Mouse (Mus musculus): ENCODE measurements around the gene Kcna7.
A peak's percentile ranks its signal among the peaks of the same experiment; 100 is the strongest.
"Not testable (repeated sequence)": the region's sequence is repeated elsewhere in the genome, so short reads cannot be mapped to it uniquely, and the experiment has no call there.

Gene Kcna7

DNA sequence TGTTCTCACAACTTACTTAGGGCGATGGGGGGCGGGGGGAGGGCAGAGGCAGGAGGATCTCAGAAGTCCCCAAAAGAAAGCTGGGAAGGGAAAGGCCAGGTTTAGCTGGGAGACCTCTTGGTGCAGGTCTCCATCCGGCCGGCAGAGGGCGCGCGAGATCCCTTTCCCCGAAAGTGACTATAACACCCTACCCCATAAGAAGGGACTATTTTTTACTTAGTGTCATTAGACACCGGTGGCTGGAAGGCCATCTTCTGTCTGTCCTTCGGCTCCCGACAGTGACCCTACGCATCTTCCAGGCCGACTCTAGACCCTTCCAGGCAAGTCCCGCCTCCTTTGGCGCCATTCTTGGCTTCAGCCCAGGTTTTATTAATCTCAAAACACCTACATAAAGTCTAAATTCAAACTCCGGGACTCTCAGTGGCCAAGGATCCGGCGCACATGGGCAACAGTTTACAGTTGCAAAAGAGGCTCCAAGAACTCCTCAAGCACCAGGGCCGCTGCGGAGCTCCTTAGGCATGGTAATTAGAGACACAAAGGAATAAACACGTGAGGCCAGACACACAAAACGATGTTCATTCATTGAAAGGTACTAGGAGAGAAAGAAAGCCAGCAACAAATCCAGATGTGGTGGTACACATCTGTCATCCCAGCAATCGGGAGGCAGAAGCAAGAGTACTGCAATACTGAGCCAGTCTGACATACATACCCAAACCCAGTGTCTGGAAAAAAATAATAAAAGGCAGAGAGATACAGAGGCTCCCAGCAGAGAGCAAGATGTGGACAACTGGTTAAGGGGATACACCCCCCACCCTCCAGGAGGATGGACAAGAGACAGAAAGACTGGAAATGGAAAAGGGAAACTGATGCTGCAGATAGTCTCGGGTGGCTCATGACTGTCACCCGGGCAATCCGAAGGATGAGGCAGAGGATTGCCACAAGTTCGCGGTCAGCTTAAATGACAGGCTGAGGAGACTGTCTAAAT is at the start of gene Kcna7:
Kcna7 (plus strand) TSS at position 563 of the 985 bp plus-strand sequence.
- peak; percentile 63 to 74 for DNase-seq (ENCODE audit: low spot score in 2 of 2)

DNA sequence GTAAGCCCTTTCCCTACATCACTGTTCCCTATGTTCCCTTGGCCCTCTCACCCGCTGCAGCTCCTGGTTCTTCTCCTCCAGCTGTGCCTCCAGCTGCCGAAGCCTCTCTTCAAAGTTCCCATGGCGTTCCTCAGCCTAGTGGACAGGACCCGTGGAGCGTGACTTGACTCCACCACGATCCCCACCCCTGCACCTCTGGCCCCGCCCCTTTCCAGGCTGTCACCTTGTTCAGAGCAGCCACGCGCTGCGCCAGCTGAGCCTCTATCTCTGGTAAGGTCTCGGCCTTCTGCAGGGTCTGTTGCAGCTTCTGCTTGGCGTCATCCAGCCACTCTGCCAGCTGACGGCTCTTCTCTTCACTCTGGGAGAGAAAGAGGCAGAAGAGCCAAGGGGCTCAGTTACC is 49.4 kb upstream of the Kcna7 start:
- no peak for DNase-seq (ENCODE audit: low spot score in 2 of 2)

DNA sequence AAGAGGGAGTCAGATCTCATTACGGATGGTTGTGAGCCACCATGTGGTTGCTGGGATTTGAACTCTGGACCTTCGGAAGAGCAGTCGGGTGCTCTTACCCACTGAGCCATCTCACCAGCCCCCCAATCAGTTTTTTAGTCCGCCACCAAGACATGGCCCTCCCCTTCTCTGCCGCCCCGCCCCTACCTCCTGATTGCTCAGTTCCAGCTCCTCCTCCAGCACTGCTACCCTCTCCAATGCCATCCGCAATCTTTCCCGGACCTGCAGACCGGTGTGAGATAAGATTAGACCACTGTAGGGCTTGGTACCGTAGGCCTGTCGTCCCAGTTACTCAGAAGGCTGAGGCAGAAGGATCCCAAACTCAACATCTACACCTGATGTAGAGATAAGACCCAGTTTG is 46.4 kb upstream of the Kcna7 start:
- not testable (repeated sequence) for DNase-seq (ENCODE audit: low spot score in 2 of 2)

DNA sequence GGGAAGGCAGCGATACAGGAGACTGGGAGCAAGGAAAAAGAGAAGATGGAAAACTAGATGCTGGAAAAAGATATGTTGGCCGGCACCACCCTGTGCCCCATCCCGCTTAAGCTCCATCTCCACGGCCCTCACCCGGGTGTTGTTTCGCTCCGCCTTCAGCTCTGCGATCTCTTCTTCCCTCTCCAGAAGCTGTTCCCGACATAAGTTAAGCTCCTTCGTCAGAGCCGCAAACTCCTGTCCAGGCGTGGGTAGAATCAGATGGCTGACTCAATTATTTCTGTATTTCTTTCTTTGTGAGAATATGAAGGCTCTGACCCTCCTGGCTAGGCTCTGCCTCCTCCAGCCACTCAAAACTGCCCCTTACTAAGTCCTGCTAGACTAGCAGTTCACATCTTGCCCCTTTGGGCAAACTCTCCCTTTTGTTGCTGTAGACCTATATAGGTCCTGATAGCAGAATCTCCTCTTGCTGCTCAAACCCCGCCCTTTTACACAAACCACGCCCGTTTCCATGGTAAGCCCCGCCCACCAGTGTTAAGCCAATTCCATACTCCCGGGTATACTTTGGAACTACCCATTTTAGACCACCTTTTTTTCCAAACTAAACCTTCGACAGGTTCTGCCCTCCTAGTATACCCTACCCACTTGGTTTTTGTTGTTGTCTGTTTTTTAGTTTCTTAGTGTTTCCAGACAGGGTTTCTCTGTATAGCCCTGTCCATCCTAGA is 44.9 kb upstream of the Kcna7 start:
- no peak for DNase-seq (ENCODE audit: low spot score in 2 of 2)

DNA sequence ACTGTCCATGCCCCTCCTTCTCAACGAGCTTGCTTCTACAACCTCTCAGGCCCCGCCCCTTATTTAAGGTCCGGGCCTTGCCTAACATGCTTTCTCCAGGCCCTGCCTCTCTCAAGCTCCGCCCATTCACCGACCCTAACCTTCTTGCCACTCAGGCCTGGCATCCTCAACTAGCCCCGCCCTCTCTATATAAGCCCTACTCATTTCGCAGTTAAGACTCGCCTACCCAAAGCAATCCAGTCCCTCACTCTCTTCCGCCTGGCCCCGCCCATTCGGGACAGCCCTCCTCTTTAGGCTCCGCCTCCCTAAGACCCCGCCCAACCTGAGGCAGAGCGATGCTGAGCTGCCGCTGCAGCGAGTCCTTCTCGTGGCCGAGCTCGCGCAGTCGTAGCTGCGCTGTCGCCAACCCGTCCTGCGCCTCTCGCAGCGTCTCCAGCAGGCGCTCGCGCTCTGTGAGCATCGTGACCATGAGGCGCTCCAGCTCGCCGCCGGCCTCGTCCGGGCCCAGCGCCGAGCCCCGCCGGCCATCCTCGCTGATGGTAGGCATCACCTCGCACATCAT is 44.1 kb upstream of the Kcna7 start:
- DNase-seq (ENCODE audit: low spot score in 2 of 2): peak; percentile 79 to 86

DNA sequence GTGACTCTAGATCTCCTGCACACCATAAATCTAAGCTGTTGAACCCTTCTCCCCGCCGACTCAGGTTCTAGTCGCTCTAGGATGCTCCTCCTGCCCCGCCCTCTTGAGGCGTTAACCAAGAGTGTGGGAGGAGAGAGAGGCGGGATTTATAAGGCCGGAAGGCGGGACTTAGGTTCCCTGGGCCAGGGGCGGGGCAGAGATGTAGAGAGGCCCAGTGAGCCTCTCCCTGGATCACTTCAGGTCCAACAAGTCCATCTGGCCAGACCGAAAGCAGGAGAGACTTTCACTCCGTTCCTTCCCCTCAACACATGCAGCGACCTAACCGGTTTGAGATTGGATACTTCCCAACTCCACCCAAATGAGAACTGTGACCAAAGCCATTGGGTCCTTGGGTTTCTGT is 42.7 kb upstream of the Kcna7 start:
- peak; percentile 54 to 67 for DNase-seq (ENCODE audit: low spot score in 2 of 2)

DNA sequence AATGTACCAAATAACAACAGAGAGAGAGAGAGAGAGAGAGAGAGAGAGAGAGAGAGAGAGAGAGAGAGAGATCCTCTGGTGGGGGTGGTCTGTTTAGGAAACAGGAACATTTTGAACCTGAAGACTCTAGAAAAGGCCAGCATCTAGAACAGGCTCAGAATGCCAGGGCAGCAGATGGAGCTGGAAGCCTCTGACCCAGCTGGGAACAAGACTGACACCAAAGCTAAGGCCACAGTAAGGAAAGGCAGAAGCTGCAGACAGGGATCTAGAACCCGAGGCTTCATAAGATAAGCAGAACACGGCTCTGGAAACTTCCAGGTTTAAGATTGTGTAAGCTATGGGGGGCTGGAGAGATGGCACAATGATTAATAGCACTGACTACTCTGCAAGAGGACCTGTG is 41.5 kb upstream of the Kcna7 start:
- no peak for DNase-seq (ENCODE audit: low spot score in 2 of 2)

DNA sequence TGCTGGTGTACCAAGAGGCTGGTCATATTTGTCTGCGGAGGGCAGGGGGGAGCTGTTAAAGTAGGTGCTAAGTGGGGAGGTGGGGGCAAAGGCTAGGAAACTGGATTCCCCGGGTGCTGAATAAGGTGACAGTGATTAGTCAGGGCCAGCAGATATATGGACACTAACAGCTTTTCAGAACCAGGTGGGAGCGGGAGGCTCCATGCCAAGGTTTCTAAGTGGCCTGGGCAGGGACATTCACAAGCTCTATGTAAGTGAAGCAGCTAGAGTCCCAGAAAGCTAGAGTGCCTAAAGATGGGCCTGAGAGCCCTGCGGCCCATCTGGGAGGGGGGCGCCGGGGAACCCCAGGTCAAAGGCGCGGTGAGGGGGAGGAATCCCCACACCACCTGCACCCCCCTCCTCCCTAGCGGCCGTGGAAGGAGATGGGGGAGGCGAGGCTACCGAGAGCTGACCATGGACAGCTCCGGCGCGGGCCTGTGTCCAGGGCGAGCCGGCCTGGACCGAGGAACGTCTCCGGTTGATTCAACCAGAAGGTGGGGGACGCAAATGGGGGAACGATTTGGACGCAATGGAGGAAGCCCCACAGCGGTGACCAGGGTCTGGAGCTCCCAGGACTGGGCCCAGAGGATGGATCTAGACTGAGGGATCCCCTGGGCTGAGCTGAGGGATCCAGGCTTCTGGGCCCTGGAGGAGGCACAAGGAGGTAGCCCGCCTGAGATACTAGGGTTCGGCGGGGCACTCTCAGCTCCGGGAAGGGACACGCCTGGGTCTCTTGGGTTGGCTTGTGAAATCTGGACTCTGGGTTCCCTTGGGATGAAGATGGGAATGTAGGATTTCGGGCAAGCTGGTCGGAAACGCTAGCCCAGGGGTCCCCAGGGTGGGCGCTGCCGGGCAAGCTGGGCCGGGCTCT is 39.5 kb upstream of the Kcna7 start:
- DNase-seq (ENCODE audit: low spot score in 2 of 2): no peak

DNA sequence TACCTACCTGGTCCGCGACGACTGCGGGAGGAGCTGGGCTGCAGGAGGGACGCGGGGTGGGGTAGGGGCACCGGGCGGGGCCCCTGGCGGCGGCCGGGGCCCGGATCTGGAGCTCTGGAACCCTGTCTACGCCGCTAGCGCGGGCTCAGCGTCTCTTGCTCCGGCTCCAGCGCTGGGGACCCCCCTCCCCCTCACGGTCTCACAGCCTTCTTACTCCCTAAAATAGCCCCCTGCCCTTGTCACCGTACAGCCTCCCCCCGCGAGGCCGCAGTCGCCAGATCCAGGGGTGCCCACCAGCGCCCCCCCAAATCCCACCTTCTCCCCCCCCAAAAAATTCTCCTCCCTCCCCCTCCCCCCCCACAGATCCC is 38.8 kb upstream of the Kcna7 start, which contains the start of gene Ppfia3:
Ppfia3 (minus strand) TSS at position 368 of the 368 bp plus-strand sequence.
- no peak for DNase-seq (ENCODE audit: low spot score in 2 of 2)

DNA sequence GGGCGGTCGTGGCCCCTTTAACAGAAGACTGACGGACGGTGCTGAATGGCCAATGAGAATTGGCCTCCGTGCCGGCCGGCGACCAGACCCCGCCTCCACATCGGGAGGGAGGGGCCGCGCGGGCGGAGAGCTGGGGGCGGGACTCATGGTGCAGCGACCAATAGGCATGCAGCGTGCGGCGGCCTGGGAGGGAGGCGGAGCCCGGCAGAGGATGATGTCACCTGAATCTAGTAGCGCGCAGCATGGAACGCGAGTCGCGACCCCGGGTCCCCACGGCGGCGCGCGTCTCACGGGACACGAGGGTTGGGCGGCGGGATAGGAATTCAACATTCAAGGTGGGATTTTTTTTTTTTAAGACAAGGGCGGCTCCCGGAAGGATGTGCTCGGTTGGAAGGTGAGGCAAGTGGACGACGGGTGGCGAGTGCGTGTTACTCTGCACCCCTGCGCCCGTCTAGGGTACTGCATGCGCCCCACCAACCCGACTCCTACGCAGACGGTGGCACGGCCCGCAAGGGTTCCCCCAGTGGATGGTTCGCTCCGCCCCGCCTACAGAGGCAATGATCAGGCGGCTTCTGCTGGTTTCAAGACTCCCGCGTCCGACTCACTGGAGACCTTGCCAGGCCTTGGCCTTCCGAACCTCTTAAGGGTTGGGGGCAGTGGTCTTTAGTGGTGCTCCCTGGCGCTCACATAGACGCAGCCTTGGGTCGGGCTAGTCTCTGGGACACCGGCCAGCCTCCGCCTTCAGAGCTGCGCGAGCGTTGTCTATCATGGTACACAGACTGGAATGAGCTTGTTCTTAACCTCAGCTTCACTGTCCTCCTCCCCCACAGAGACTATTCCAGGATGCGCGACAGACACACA is 38.2 kb upstream of the Kcna7 start:
- DNase-seq (ENCODE audit: low spot score in 2 of 2): peak; percentile 98

DNA sequence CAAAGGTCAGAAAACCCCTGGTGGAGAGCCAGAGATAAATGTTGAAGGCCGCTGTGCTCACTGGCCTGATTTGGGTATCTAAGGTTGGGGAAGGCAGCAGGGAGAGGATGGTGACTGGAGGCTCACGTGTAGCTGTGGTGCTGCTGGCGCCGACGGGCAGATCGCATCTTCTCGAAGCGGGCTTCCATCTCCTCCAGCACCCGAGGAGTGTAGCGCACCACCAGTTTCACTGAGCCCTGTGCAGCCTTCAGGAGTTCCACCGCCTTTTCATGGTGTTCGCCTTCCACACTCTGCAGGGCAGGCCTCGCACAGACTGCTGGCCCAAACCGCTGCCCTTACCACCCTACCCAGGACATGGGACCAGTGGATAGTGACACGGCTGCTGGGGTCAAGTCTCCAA is 37.3 kb upstream of the Kcna7 start:
- no peak for DNase-seq (ENCODE audit: low spot score in 2 of 2)

DNA sequence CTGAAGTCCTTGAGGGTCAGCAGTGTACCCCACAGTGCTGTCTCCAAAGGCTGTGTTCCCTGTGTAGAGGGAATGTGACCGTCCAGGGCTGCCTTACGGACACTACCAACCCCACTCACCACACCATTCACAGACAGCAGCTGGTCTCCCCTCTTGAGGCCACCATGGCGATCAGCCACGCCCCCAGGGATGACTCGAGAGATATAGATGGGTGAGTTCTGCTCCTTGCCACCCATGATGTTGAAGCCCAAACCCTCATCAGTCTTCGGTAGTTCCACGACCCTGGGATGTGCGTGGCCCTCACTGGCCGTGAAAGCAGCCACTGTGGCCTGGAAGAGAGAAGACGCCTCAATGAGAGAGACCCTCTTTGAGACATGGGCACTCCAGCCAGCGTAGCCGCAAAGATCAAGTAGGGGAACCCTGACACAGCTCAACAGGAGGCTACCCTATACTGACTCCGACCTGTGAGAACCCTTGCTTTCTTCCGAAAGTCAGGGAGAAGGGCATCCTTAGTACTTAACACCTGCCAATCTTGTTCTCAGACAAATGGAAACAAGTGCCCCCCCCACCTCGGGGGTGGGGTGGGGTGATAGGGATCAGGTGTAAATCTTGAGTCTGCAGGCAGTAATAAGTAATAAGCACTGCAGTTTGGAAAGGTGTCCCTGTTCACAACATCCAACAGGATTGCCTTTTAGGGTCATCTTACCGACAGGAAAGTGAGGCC is 36.3 kb upstream of the Kcna7 start:
- DNase-seq (ENCODE audit: low spot score in 2 of 2): no peak

DNA sequence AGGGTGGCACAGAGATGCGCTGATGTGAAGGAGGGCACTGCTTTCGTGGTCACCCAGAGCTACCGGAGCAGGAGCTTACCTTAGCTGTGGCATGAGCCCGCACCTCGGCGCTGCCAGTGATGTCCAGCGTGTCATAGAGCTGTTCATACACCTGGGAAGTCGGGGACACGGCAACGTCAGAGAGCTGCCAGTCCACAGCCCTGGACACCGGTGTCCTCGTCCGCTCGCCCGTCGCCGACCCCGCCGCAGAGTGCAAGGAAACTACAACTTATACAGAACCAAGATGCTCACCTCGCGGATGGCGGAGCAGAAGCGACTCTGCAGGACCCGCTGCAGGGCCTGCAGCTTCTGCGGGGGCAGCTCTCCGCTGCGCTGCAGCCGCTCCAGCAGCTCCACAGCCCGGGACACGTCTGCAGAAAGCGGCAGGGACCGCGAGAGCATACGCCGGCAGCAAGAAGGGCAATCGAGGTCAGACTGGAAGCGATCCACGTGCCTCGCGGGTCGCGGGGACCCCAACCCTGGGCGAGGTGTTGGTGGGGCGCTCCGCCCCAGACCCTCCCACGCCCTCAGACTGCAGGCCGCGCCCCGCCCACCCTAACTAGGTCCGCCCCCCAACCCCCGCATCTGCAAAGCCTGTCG is 35.5 kb upstream of the Kcna7 start:
- no peak for DNase-seq (ENCODE audit: low spot score in 2 of 2)

DNA sequence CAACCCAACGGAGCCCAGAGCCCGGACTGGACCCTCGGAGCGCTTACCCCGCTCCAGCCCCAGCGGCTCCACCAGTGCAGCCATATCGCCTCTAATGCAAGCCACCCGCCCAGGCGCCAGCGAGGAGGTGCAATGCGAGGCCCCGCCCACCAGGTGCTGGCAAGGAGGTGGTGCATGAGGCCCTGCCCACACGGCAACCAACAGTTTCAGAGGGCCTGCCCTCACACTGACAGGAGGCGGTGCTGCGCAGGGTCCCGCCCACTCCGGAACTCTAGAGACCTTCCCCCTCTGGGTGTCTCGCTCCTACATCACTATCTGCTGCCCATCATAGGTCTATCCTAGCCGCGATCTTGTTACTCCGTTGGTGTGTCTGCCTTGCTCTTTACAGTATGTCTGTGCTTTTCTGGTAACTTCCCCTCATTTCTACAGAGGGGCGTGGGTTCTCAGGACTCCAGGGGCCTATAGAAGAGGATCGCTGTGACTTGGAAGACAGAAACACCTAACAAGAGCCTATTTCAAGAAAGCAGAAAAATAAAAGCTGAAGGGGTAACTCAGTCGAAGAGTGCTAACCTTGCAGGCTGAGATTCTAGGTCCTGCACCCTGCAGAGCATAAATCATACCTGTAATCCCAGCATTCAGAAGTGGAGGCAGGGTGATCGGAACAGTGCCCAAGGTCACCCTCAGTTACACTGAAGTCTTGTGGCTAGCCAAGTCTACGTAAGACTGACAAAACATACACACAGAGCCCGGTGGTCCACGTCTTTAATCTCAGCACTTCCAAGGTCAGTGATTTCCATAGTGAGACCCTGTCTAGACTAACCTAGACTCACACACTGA is 34.8 kb upstream of the Kcna7 start, which contains the start of gene Lin7b:
Lin7b (minus strand) TSS at position 109 of the 837 bp plus-strand sequence.
- DNase-seq (ENCODE audit: low spot score in 2 of 2): peak; percentile 78 to 89

DNA sequence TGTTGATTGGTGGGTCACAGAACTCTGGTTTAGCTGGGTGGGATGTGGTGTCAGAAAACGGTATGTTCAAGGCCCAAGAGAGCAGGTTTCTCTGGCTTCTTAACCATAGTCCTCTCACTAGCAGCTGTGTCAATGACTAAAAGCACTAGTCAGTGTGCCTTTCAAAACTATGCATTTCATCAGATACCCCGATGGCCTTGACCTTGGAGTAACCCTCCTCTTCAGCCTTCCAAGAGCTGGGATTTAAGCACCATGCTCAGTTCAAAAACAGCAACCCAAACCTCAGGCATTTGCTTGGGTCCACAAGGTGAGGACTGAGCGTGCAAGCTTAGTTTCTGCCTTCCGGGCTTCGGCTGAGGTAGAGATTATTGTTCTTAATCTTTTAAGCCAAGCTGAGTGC is 33.1 kb upstream of the Kcna7 start:
- DNase-seq (ENCODE audit: low spot score in 2 of 2): no peak

DNA sequence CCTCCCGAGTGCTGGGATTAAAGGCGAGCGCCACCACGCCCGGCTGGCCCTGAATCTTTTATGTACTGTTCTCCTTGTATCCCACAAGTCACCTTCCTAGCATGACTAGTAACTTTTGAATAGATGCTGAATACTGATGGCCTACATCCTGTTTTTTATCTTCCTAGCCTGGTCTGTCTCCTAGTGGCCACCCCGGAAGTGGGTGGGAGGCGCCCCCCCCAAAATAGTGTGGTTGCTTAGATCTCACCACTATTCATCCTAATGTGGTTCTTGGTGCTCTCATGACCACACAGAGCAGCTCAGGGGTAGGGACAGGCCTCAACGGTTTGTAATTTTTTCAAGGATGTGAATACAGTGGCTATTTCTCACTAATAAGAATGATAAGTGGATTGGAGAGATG is 30.8 kb upstream of the Kcna7 start:
- DNase-seq (ENCODE audit: low spot score in 2 of 2): no peak

DNA sequence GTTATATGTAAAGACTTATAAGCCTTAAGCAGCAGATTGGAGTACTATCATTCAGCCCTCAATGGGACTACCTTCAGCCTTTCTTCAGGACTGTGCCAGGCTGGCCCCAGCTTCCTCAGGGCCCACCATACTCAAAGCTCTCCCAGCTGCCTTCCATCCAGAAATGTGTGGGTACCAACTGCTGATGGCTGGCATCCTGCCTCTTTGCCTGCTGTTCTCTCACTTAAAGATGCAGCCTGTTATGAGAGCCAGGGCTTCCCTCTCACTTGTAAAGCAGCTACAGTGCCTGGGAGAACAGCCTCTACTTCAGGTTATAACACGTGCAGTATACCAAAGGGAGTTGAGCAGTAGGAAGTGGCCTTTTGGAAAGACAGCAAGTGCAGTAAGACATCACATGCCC is 29.4 kb upstream of the Kcna7 start:
- DNase-seq (ENCODE audit: low spot score in 2 of 2): no peak

DNA sequence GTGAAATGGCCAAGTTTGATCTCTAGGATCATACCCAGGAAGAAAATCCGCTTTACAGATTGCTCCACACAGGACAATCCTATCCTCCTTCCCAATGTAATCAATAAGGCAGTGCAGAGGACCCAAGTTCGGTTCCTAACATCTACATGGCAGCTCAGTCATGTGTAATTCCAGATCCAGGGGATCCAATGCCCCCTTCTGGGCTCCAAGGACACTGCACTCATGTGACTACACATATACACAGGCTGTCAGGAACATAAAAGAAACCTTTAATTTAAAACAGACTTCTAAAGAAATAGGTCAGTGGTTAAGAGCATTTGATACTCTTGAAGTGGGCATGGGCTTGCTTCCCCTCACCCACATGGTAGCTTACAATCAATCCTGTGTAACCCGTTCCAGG is 19.4 kb upstream of the Kcna7 start:
- no peak for DNase-seq (ENCODE audit: low spot score in 2 of 2)

Measured in natural killer cell, adult 2 months (primary cell).